In the genomic region with DNA sequence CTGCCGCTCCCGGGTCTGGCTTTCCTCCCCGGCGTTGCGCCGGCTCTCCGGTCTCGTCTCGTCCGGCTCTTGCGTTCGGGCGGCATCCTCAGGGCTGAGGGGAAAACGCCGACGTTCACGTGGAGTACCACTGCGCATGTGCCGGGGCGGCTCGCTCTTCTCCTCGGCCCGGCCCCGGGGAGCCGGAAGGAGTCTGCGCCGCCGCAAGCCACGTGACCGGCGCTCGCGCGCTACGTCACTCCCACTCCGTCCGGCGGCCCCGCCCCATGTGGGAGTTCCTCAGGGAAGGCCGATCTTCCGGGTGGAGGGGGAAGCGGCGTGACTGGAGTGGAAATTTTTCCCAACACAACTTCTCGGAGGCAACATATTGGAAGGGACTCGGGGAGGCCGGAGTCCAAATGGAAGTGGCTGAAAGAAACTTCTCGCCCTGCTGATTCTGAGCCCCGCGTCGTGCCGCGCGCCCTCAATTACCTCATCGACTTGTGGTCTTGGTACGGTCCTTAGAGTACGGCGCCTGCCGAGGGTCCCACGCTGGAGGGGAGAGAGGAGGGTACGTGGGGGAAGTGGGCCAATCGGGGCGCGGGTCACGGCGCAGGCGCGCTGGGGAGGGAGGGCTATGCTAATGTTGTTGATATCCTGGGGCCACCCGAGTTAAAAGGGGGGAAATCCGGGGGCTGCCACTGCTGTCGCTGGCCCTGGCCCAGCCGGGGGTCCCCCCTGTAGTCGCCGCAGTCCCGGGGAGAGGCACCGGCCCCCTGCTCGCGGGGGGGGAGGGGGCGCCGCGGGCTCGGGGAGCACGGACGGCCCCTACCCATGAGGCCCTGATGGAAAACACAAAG, we compare ENCODE assay signal across 8 mouse cellular contexts. TPM values are rescaled to one million over a fixed set of nuclear protein-coding genes. Genes with fewer than 3 reads are reported as not detected.
DNase-seq lines count a peak whose midpoint lies in the region; ATAC-seq and TF ChIP-seq lines count a peak whose summit lies in the region.

Gene Utp18, minus strand, starts transcription at position 195 of the 839 bp plus-strand sequence.
Gene Mbtd1, plus strand, starts transcription at position 281 of the 839 bp plus-strand sequence.

- intact Hi-C loops in left cerebral cortex, postnatal 10 days (cut with DNase I), result no loop called here

- peak within 1 kb of the TSS; percentile 98 for H3K27ac ChIP-seq in cortical plate, adult 2 months (ENCODE audit: insufficient read depth, low read length)

- peak; percentile 99 for DNase-seq in gastrocnemius, postnatal 10 days
- DNase-seq in left cerebral cortex, postnatal 10 days (ENCODE audit: extremely low spot score in 1 of 2, low spot score in 2 of 2), result peak; percentile 98 to 100
- DNase-seq in right cerebral cortex, postnatal 25 days, result peak; percentile 100
- peak; percentile 99 for DNase-seq in urinary bladder, postnatal 4 days (ENCODE audit: low spot score in 2 of 2)

- peak within 1 kb of the TSS; percentile 89 for H3K4me3 ChIP-seq in cortical plate, adult 2 months (ENCODE audit: insufficient read depth, low read length)

- no peak for TF ChIP-seq CTCF in cortical plate, adult 2 months (IDR thresholded peaks at IDR 0.05; ENCODE audit: extremely low read depth, insufficient read depth, low read length)

- peak; percentile 72 for ATAC-seq in activated CD4-positive, CD25-positive, alpha-beta regulatory T cell, adult 4 months
- ATAC-seq in inflammation-experienced regulatory T-cells, adult 6 months, result peak; percentile 75
- ATAC-seq in megakaryocyte-erythroid progenitor cell, adult 5-6 weeks (replicated peaks; ENCODE audit: low FRiP score, low TSS enrichment, poor library complexity, severe bottlenecking), result peak; percentile 80

- peak; percentile 46; the same call in 1 of the 2 replicates for TF ChIP-seq POLR2A in cortical plate, adult 2 months (IDR thresholded peaks at IDR 0.05; ENCODE audit: extremely low read depth, insufficient read depth, low read length)

- H3K4me1 ChIP-seq in cortical plate, adult 2 months (ENCODE audit: control insufficient read depth, insufficient read depth, low read length), result peaks cover 9% of the 10 kb centered on the region

RNA-seq across cellular contexts. Expression of gene Utp18, which starts in this region (rescaled TPM):
- 10 to 100 TPM; 15.5 to 16.5 TPM for polyA plus RNA-seq in activated CD4-positive, CD25-positive, alpha-beta regulatory T cell, adult 4 months (2017; shearing (Covaris generic))
- polyA plus RNA-seq in cortical plate, adult 2 months (2012; rRNA removed), result 12.4 and 13.7 TPM in 2 replicates
- total RNA-seq in gastrocnemius, postnatal 10 days (2021), result 10 to 100 TPM in 1 of 2 experiments, 1 to 10 TPM in 1; 9.7 to 12.9 TPM
- 10 to 100 TPM; 13.8 to 16.7 (median 14.3) TPM for polyA plus RNA-seq in inflammation-experienced regulatory T-cells, adult 6 months (2017; shearing (Covaris generic))
- 10 to 100 TPM; 28.4 to 28.8 TPM for total RNA-seq in left cerebral cortex, postnatal 10 days (2021)
- total RNA-seq in megakaryocyte-erythroid progenitor cell, adult 5-6 weeks (2014; fragmentation: Nextera tagmentation), result 28.4 and 45.0 TPM in 2 replicates
- 88.2 and 93.3 TPM in 2 replicates for total RNA-seq in megakaryocyte-erythroid progenitor cell, adult 5-6 weeks (2017)

RNA-seq across cellular contexts. Expression of gene Mbtd1, which starts in this region (rescaled TPM):
- polyA plus RNA-seq in activated CD4-positive, CD25-positive, alpha-beta regulatory T cell, adult 4 months (2017; shearing (Covaris generic)), result 10 to 100 TPM; 24.9 to 27.0 TPM
- 18.3 and 19.3 TPM in 2 replicates for polyA plus RNA-seq in cortical plate, adult 2 months (2012; rRNA removed)
- total RNA-seq in gastrocnemius, postnatal 10 days (2021), result 10 to 100 TPM; 22.9 to 31.2 TPM
- polyA plus RNA-seq in inflammation-experienced regulatory T-cells, adult 6 months (2017; shearing (Covaris generic)), result 10 to 100 TPM; 27.2 to 32.8 (median 32.5) TPM
- 10 to 100 TPM; 29.2 to 34.1 TPM for total RNA-seq in left cerebral cortex, postnatal 10 days (2021)
- 65.7 and 82.5 TPM in 2 replicates for total RNA-seq in megakaryocyte-erythroid progenitor cell, adult 5-6 weeks (2014; fragmentation: Nextera tagmentation)
- total RNA-seq in megakaryocyte-erythroid progenitor cell, adult 5-6 weeks (2017), result 41.8 and 49.8 TPM in 2 replicates

Comparison
In these comparisons a context has a peak if more than half of its experiments do, and no peak if none do; other contexts are left out.
1. Peak in every context shown above with its lines: DNase-seq, ATAC-seq, H3K4me3 ChIP-seq and H3K27ac ChIP-seq.